Mouse (Mus musculus) lung, embryonic 16.5 days (tissue): ENCODE measurements around the gene Rnaset2a. TPM values are rescaled to one million over a fixed set of nuclear protein-coding genes. Genes with fewer than 3 reads are reported as not detected.
"Not testable (repeated sequence)": the region's sequence is repeated elsewhere in the genome, so short reads cannot be mapped to it uniquely, and the experiment has no call there.

ENCODE experiments used
- ATAC-seq: fragments of 200-750 bp; cut with Nextera tagmentation; 2 replicates; pipeline ENCODE4 v1.8.0; 2017; ENCODE audit warnings: low read depth, mild to moderate bottlenecking, moderate library complexity
- H3K27ac ChIP-seq: fragments of 300-500 bp; sonication (generic); 2 replicates; pipeline ENCODE4 v1.5.1; 2014; ENCODE audit warnings: mild to moderate bottlenecking, control low read depth, low read length
- H3K27me3 ChIP-seq: fragments of 300-500 bp; sonication (generic); 2 replicates; pipeline ENCODE4 v1.6.1; 2014; ENCODE audit warnings: low read depth, low read length, mixed read lengths; ENCODE audit not compliant: control insufficient read depth, insufficient read depth
- H3K36me3 ChIP-seq: fragments of 300-500 bp; sonication (generic); 2 replicates; pipeline ENCODE4 v1.6.1; 2014; ENCODE audit warnings: low read length; ENCODE audit not compliant: control insufficient read depth, insufficient read depth
- H3K4me1 ChIP-seq: fragments of 300-500 bp; sonication (generic); replicated peaks from 2 replicates; pipeline ENCODE4 v1.6.1; 2014; ENCODE audit warnings: low read length, mixed read lengths; ENCODE audit not compliant: control insufficient read depth, insufficient read depth
- H3K4me2 ChIP-seq: fragments of 300-500 bp; sonication (generic); 2 replicates; pipeline ENCODE4 v1.6.1; 2014; ENCODE audit warnings: low read depth, low read length, control low read depth
- H3K4me3 ChIP-seq: fragments of 300-500 bp; sonication (generic); 2 replicates; pipeline ENCODE4 v1.5.1; 2014; ENCODE audit warnings: mild to moderate bottlenecking, low read length, control low read depth
- H3K9ac ChIP-seq: fragments of 300-500 bp; sonication (generic); 2 replicates; pipeline ENCODE4 v1.6.1; 2014; ENCODE audit warnings: low read length, control low read depth
- H3K9me3 ChIP-seq: fragments of 300-500 bp; sonication (generic); 2 replicates; pipeline ENCODE4 v1.6.1; 2016; ENCODE audit warnings: low read length; ENCODE audit not compliant: control insufficient read depth
- WGBS: fragments of 180-500 bp; shearing (Covaris S2); extraction: QIAGEN DNeasy Blood & Tissue Kit; methylation state at CpG from one replicate; pipeline ENCODE4 v1.1.7; 2014; 5-methylcytosine and 5-hydroxymethylcytosine counted together
- polyA plus RNA-seq: library from polyadenylated mRNA; unstranded; fragments of >200 nt; fragmentation: Nextera tagmentation; extraction: Ambion mirVana; gene quantifications from 2 replicates; pipeline ENCODE4 v1.2.1, GENCODE M21; 2015

Gene Rnaset2a
- polyA plus RNA-seq, 1 experiment from 2014 or later: 40.1 TPM

- 84% methylated on average over 6 of the region's 8 CpGs for WGBS
- not testable (repeated sequence) for H3K27ac ChIP-seq, H3K9ac ChIP-seq, ATAC-seq, H3K27me3 ChIP-seq, H3K9me3 ChIP-seq, H3K4me2 ChIP-seq, H3K4me1 ChIP-seq, H3K4me3 ChIP-seq
- peaks cover 23% of the 10 kb centered on the region for H3K36me3 ChIP-seq
Observed at GRCm38 (mm10) chr17:8167436-8167835, 19.5 kb upstream of the Rnaset2a start.

- WGBS: no CpG with 5 or more reads among the region's 3 CpGs
- not testable (repeated sequence) for H3K9ac ChIP-seq, H3K27ac ChIP-seq, H3K9me3 ChIP-seq, H3K4me1 ChIP-seq, ATAC-seq, H3K27me3 ChIP-seq
- Histone ChIP-seq H3K36me3 (peaks cover 17% of the 10 kb centered on the region), H3K4me3 (peak overlapping the region; percentile 56), H3K4me2 (peak overlapping the region; percentile 43)
Observed at GRCm38 (mm10) chr17:8166454-8166853, 18.6 kb upstream of the Rnaset2a start.

GRCm38 (mm10) chr17:8165977-8166376, 18.1 kb upstream of the Rnaset2a start:
- not testable (repeated sequence) for H3K27ac ChIP-seq, H3K27me3 ChIP-seq, H3K9me3 ChIP-seq, H3K4me1 ChIP-seq, ATAC-seq
- Histone ChIP-seq H3K9ac (peak overlapping the region; percentile 65), H3K4me3 (peak overlapping the region; percentile 56), H3K4me2 (peak overlapping the region; percentile 43), H3K36me3 (peaks cover 14% of the 10 kb centered on the region)
- WGBS: 0% methylated on average over 11 of the region's 11 CpGs

- Histone ChIP-seq H3K27ac (peak overlapping the region; percentile 46), H3K4me2 (peak overlapping the region; percentile 43), H3K4me3 (peak overlapping the region; percentile 56), H3K36me3 (peaks cover 12% of the 10 kb centered on the region), H3K9ac (peak overlapping the region; percentile 65)
- ATAC-seq, H3K9me3 ChIP-seq, H3K4me1 ChIP-seq, H3K27me3 ChIP-seq: not testable (repeated sequence)
- 2% methylated on average over 13 of the region's 42 CpGs for WGBS
Observed at GRCm38 (mm10) chr17:8165608-8165945, 17.7 kb upstream of the Rnaset2a start.

GRCm38 (mm10) chr17:8164701-8165607, 17.1 kb upstream of the Rnaset2a start, which contains the start of gene Fgfr1op:
Fgfr1op (plus strand) TSS chr17:8165501.
- peak within 1 kb of the TSS; percentile 56 for H3K4me3 ChIP-seq
- H3K36me3 ChIP-seq, H3K9me3 ChIP-seq, H3K27me3 ChIP-seq, H3K4me1 ChIP-seq: not testable (repeated sequence)
- H3K4me2 ChIP-seq: peak within 1 kb of the TSS; percentile 43
- H3K9ac ChIP-seq: peak within 1 kb of the TSS; percentile 65
- peak within 1 kb of the TSS; percentile 46 for H3K27ac ChIP-seq
- WGBS: under 1% methylated on average over 13 of the region's 55 CpGs
- ATAC-seq: peak; percentile 98

GRCm38 (mm10) chr17:8160969-8161368, 13.1 kb upstream of the Rnaset2a start:
- not testable (repeated sequence) for H3K9ac ChIP-seq, H3K4me3 ChIP-seq, H3K27me3 ChIP-seq, H3K9me3 ChIP-seq, H3K4me2 ChIP-seq, H3K4me1 ChIP-seq, H3K27ac ChIP-seq, ATAC-seq, H3K36me3 ChIP-seq
- 46% methylated on average over 2 of the region's 3 CpGs for WGBS

GRCm38 (mm10) chr17:8158627-8159026, 10.7 kb upstream of the Rnaset2a start:
- H3K4me1 ChIP-seq, H3K4me2 ChIP-seq, H3K27ac ChIP-seq, ATAC-seq, H3K27me3 ChIP-seq, H3K9me3 ChIP-seq, H3K4me3 ChIP-seq, H3K9ac ChIP-seq, H3K36me3 ChIP-seq: not testable (repeated sequence)
- no CpG with 5 or more reads among the region's 1 CpGs for WGBS

- H3K27ac ChIP-seq, H3K36me3 ChIP-seq, H3K27me3 ChIP-seq, H3K4me3 ChIP-seq, ATAC-seq, H3K4me2 ChIP-seq, H3K9me3 ChIP-seq, H3K4me1 ChIP-seq, H3K9ac ChIP-seq: not testable (repeated sequence)
- no CpG with 5 or more reads among the region's 8 CpGs for WGBS
Observed at GRCm38 (mm10) chr17:8155982-8156381, 8.1 kb upstream of the Rnaset2a start.

GRCm38 (mm10) chr17:8155010-8155409, 7.1 kb upstream of the Rnaset2a start:
- H3K4me2 ChIP-seq, H3K36me3 ChIP-seq, ATAC-seq, H3K9ac ChIP-seq, H3K4me1 ChIP-seq, H3K4me3 ChIP-seq, H3K27ac ChIP-seq, H3K27me3 ChIP-seq, H3K9me3 ChIP-seq: not testable (repeated sequence)
- 68% methylated on average over 7 of the region's 7 CpGs for WGBS
